Mouse (Mus musculus) embryonic fibroblast, embryonic 13.5 days (primary cell): ENCODE data around the gene Wbp2.

ENCODE experiments used
- CTCF ChIP-seq: IDR thresholded peaks from 2 replicates; pipeline ENCODE4 v1.5.1; 2011; ENCODE audit warnings: mild to moderate bottlenecking, control low read depth, low read length, moderate library complexity, borderline replicate concordance; ENCODE audit not compliant: insufficient read depth
- POLR2A ChIP-seq: IDR thresholded peaks from 2 replicates; pipeline ENCODE4 v1.6.1; 2011; ENCODE audit warnings: low read depth, mild to moderate bottlenecking, control low read depth, low read length, moderate library complexity

GRCm38 (mm10) chr11:116076836-116077235 is 10.0 kb downstream of the Wbp2 start:
- TF ChIP-seq POLR2A (no peak), CTCF (no peak)
